Mouse (Mus musculus) liver, adult 2 months (tissue): ENCODE data around the gene Nubpl.

Source experiments
- CTCF ChIP-seq: fragments of 200-500 bp; IDR thresholded peaks from 2 replicates; pipeline ENCODE4 v1.5.1; 2011; ENCODE audit warnings: low read depth, low read length, control low read depth
- POLR2A ChIP-seq: fragments of 200-500 bp; IDR thresholded peaks from 2 replicates; pipeline ENCODE4 v1.6.1; 2011; ENCODE audit warnings: low read length, control low read depth; ENCODE audit not compliant: insufficient read depth; ENCODE audit errors: extremely low read depth

DNA sequence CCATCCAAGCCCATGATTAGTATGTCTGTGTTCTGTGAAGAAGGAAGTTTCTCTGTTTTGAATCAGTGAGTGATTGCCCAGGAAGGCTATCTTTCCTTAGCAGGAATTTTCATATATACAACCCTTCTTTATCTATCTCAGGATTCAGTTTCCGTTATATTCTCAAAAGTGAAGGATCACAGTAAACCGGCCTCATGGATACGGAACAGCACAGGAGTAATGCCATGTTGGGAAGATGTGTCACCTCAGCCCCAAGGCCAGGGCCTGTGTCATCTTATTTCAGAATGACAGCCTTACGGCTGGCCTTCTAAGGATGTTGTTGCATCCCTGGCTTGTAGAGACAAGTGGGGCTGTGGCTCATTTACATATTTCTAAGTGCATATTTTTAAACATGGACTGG lies 231.0 kb downstream of the Nubpl start:
- no peak for TF ChIP-seq POLR2A
- no peak for TF ChIP-seq CTCF
